Mouse (Mus musculus) limb, embryonic 13.5 days (tissue): ENCODE results near the gene Barhl1. TPM values are rescaled to one million over a fixed set of nuclear protein-coding genes. Genes with fewer than 3 reads are reported as not detected.

Experiments used
- ATAC-seq: fragments of 200-750 bp; cut with Nextera tagmentation; 2 replicates; pipeline ENCODE4 v1.8.0; 2017; ENCODE audit warnings: low read depth, moderate number of reproducible peaks, moderate TSS enrichment; ENCODE audit not compliant: low FRiP score
- H3K27ac ChIP-seq: fragments of 300-500 bp; sonication (generic); 2 replicates; pipeline ENCODE4 v1.5.1; 2015; ENCODE audit warnings: inconsistent platforms, mild to moderate bottlenecking, moderate library complexity
- H3K27me3 ChIP-seq: fragments of 300-500 bp; sonication (generic); 2 replicates; pipeline ENCODE4 v1.6.1; 2015; ENCODE audit warnings: mild to moderate bottlenecking, inconsistent platforms
- H3K36me3 ChIP-seq: fragments of 300-500 bp; sonication (generic); 2 replicates; pipeline ENCODE4 v1.6.1; 2015; ENCODE audit warnings: inconsistent platforms, mild to moderate bottlenecking, moderate library complexity
- H3K4me1 ChIP-seq: fragments of 300-500 bp; sonication (generic); 2 replicates; pipeline ENCODE4 v1.6.1; 2015; ENCODE audit warnings: inconsistent platforms
- H3K4me2 ChIP-seq: fragments of 300-500 bp; sonication (generic); replicated peaks from 2 replicates; pipeline ENCODE4 v1.6.1; 2015; ENCODE audit warnings: inconsistent platforms, mild to moderate bottlenecking, moderate library complexity
- H3K4me3 ChIP-seq: fragments of 300-500 bp; sonication (generic); 2 replicates; pipeline ENCODE4 v1.5.1; 2015; ENCODE audit warnings: moderate library complexity, mild to moderate bottlenecking, inconsistent platforms
- H3K9ac ChIP-seq: fragments of 300-500 bp; sonication (generic); 2 replicates; pipeline ENCODE4 v1.6.1; 2015; ENCODE audit warnings: mild to moderate bottlenecking, inconsistent platforms
- H3K9me3 ChIP-seq: fragments of 300-500 bp; sonication (generic); 2 replicates; pipeline ENCODE4 v1.6.1; 2016; ENCODE audit warnings: inconsistent platforms
- WGBS: fragments of 180-500 bp; shearing (Covaris S2); methylation state at CpG from one replicate; pipeline ENCODE4 v1.1.7; 2015; 5-methylcytosine and 5-hydroxymethylcytosine counted together
- polyA plus RNA-seq: library from polyadenylated mRNA; unstranded; fragments of >200 nt; fragmentation: Nextera tagmentation; extraction: Ambion mirVana; gene quantifications from 2 replicates; pipeline ENCODE4 v1.2.1, GENCODE M21; 2015

The Barhl1 gene
- polyA plus RNA-seq, 1 experiment from 2014 or later, result 0.06 TPM

DNA sequence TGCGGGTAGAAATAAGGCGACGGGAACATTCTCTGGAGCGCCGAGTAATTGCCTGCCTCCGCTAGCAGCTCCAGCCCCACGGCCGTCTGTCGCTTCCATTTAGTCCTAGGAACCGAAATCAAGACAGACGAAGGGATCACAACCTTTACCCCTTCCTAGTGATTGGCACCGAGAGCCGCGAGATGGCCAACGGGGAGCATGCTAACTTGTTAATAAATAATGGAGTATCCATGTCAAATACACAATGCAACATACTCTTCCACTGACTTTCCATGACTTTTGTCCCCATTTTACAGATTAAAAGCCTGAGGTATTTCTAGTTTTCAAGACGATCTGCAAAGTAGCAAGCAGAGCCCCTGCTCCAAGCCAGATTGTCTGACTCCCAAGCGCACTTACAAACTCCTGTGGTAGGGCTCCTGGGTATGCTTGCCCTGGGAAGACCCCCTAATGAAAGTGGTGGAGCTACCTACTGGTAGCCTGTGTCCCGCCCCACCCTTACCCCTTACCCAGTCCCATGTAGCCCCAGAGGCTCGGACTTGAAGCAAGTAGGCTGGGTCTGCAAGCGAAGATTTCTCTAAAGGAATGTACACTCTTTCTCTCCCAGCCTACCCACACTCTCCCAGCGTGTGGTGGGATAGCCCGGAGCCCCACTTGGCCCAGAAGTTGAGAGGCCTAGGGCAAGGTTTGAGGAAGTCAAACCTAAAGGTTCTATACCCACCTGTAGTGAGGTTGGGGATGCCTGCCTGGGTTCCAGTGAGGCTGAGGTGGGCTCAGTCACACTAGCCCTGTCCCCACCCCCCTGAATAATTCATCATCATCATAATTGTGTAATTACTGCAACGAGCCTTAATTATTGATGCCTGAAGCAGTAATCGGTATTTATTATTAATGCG, 6.4 kb downstream of the Barhl1 start:
- Histone ChIP-seq H3K36me3 (peaks cover 12% of the 10 kb centered on the region), H3K27ac (no peak overlapping the region), H3K4me3 (no peak overlapping the region), H3K9me3 (no peaks in the 10 kb centered on the region), H3K4me2 (no peak overlapping the region), H3K4me1 (peaks cover 20% of the 10 kb centered on the region), H3K27me3 (peaks cover 96% of the 10 kb centered on the region), H3K9ac (no peak overlapping the region)
- ATAC-seq, result no peak
- WGBS, result 5% methylated on average over 25 of the region's 25 CpGs

GRCm38 (mm10) chr2:28909186-28909817, 7.2 kb downstream of the Barhl1 start:
- no peak for ATAC-seq
- Histone ChIP-seq H3K4me3 (peak overlapping the region; percentile 10; the same call in 1 of the 2 replicates), H3K27me3 (peaks cover 89% of the 10 kb centered on the region), H3K4me1 (peaks cover 20% of the 10 kb centered on the region), H3K9me3 (no peaks in the 10 kb centered on the region), H3K9ac (no peak overlapping the region), H3K36me3 (peaks cover 19% of the 10 kb centered on the region), H3K27ac (no peak overlapping the region), H3K4me2 (peak overlapping the region; percentile 44; the same call in 1 of the 2 replicates)
- 1% methylated on average over 38 of the region's 41 CpGs for WGBS

DNA sequence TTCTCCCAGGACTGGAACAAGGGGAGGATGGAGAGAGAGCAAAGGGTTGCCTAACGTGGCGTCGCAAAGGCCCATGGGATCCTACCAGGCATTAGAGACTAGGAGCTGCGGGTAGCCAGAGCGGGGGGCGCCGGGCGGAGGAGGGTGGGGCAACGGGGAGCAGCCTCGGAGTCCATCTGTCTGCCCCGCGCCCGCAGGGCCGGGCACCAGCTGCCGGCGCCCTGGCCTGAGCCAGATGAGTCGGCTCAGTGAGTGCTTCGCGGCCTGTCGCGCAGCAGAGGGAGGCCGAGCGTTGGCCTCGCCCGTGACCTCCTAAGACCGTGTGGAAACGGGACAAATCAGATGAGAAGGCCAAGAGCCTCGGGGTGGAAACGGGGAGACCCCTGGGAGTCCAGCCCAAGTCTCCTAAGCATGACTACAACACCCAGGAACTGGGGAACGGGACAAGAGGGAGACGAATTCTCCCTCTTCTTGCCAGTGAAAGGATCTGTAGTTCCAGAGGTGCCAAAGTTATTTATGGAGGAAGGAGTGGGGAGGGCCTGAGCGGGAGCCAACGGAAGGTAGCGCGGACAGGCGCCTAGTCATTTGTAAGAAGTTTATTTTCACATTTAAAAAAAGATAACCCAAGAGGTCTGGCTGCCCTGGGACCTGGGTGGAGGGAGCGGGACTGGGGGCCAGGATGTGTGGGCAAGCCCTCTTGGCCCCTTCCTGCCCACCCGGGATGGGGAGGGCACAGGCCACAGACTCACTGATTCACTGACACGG, 7.9 kb downstream of the Barhl1 start:
- no peak for ATAC-seq
- H3K36me3 ChIP-seq, result peaks cover 26% of the 10 kb centered on the region
- no peaks in the 10 kb centered on the region for H3K9me3 ChIP-seq
- H3K9ac ChIP-seq, result 0 out of 2 replicates have a peak overlapping the region, but pooled peaks have one; percentile 13
- peaks cover 82% of the 10 kb centered on the region for H3K27me3 ChIP-seq
- H3K27ac ChIP-seq, result no peak overlapping the region
- peak overlapping the region; percentile 26 for H3K4me3 ChIP-seq
- peak overlapping the region; percentile 44 for H3K4me2 ChIP-seq
- 1% methylated on average over 39 of the region's 39 CpGs for WGBS
- peaks cover 20% of the 10 kb centered on the region for H3K4me1 ChIP-seq

DNA sequence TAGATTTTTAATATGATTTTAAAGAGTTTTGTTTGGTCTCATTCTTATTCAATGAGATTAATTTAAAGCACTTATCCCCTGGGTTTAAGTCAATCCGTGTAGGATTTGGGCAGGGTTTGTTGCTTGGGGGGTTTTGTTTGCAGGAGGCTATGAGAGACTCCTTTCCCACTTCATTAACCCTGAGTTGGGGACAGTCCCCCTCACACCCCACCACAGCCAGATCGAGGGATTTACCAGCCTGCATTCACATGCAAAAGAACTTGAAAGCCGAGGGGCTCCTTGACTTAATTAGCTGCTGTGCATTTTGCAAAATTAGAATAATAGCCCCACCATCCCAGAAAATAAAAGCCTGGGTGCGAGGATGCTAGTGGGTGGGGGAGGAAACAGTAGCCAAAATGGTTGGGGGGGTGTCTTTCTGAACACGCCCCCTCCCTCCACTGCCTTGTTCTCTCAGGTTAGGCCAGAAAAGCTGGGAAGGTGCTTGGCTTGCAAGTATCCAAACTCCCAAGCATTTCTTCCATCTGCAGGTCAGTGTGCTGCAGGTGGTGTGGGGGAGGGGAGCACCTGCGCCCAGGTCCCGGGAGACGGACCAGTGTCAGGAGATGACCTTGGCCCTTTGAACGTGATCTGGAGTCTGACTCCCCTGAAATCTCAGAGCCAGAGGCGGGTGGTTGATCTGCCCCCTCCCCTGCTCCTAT, 8.6 kb downstream of the Barhl1 start:
- Histone ChIP-seq H3K4me2 (peak overlapping the region; percentile 44), H3K4me1 (peaks cover 20% of the 10 kb centered on the region), H3K27me3 (peaks cover 74% of the 10 kb centered on the region), H3K36me3 (peaks cover 28% of the 10 kb centered on the region), H3K4me3 (peak overlapping the region; percentile 26), H3K27ac (no peak overlapping the region), H3K9ac (no peak overlapping the region), H3K9me3 (no peaks in the 10 kb centered on the region)
- no peak for ATAC-seq
- 3% methylated on average over 10 of the region's 10 CpGs for WGBS

DNA sequence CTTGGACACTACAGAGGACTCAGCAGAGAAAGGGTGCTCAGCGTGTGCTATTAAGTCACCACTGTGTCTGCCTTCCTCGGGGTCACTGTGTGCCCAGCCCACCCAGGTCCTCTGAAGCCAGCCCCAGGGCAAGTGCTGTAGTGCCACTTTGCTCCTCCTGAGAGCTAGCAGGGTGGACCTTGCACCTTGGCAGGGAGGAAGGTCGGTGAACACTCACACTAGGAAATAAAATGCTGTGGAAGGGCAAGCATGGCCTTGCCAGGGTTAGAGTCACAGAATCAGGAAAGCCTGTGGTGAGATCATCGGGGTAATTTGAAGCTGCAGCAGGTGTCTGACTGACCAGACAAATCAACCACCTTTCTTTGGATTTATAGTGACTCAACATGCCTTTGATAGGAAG, 10.9 kb downstream of the Barhl1 start:
- Histone ChIP-seq H3K4me1 (peaks cover 14% of the 10 kb centered on the region), H3K27me3 (peaks cover 51% of the 10 kb centered on the region), H3K9ac (no peak overlapping the region), H3K4me3 (no peak overlapping the region), H3K36me3 (peaks cover 37% of the 10 kb centered on the region), H3K9me3 (no peaks in the 10 kb centered on the region), H3K4me2 (no peak overlapping the region), H3K27ac (no peak overlapping the region)
- WGBS, result 74% methylated on average over 4 of the region's 4 CpGs
- ATAC-seq, result no peak

DNA sequence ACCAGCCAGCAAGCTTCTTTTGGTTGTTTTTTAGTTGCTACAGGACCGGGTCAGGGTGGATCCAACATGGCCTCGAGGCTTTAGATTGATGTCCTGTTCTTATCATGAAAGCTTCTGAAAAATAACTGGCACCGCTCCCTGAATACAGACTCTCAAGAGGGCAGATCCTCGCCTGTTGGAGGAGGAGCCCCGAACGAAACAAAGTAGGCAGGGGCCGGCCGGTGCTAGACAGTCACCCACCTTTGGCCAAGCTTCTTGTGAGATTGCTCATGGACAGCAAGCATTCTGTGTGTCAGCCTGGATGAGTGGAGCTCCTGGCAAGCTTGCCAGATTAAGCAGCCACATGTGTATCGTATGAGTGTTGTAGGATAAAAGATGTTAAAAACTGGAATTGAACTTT, 11.7 kb downstream of the Barhl1 start:
- no peak overlapping the region for H3K9ac ChIP-seq
- ATAC-seq, result no peak
- WGBS, result 91% methylated on average over 9 of the region's 9 CpGs
- H3K36me3 ChIP-seq, result peaks cover 45% of the 10 kb centered on the region
- no peaks in the 10 kb centered on the region for H3K9me3 ChIP-seq
- no peak overlapping the region for H3K27ac ChIP-seq
- H3K4me3 ChIP-seq, result no peak overlapping the region
- H3K4me1 ChIP-seq, result peaks cover 14% of the 10 kb centered on the region
- H3K4me2 ChIP-seq, result no peak overlapping the region
- H3K27me3 ChIP-seq, result peaks cover 44% of the 10 kb centered on the region

- no peak overlapping the region for H3K4me3 ChIP-seq
- H3K4me1 ChIP-seq, result peaks cover 11% of the 10 kb centered on the region
- no peak overlapping the region for H3K27ac ChIP-seq
- WGBS, result 87% methylated on average over 5 of the region's 5 CpGs
- H3K9ac ChIP-seq, result no peak overlapping the region
- no peaks in the 10 kb centered on the region for H3K9me3 ChIP-seq
- peaks cover 51% of the 10 kb centered on the region for H3K36me3 ChIP-seq
- ATAC-seq, result no peak
- peaks cover 35% of the 10 kb centered on the region for H3K27me3 ChIP-seq
- no peak overlapping the region for H3K4me2 ChIP-seq
Measured at GRCm38 (mm10) chr2:28903871-28904270, 12.6 kb downstream of the Barhl1 start.

DNA sequence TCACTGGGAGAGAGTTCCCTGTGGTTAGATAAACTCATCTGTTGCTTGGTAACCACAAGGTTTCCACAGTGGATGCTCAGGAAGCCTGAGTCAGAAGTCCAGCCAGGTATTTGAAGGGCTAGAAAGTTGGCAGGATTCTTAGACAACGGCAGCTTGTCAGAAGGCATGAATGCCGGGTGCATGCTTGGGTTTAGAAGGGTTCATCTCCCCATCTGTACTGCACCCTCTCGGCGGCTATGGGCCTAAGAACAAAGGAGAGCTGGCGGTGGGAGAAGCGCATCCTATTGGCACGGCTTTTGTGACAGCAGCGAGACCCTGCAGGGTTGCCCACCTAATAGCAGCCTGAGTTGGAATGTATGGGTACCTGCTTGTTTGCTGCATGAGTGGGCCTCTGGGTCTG, 14.2 kb downstream of the Barhl1 start:
- WGBS, result 94% methylated on average over 8 of the region's 8 CpGs
- Histone ChIP-seq H3K9ac (no peak overlapping the region), H3K27me3 (peaks cover 19% of the 10 kb centered on the region), H3K27ac (no peak overlapping the region), H3K36me3 (peaks cover 59% of the 10 kb centered on the region), H3K4me3 (no peak overlapping the region), H3K4me1 (no peaks in the 10 kb centered on the region), H3K9me3 (no peaks in the 10 kb centered on the region), H3K4me2 (no peak overlapping the region)
- no peak for ATAC-seq

GRCm38 (mm10) chr2:28897340-28897899, 19.0 kb downstream of the Barhl1 start:
- Histone ChIP-seq H3K9me3 (no peaks in the 10 kb centered on the region), H3K27ac (no peak overlapping the region), H3K4me3 (no peak overlapping the region), H3K9ac (no peak overlapping the region), H3K27me3 (no peaks in the 10 kb centered on the region), H3K4me2 (no peak overlapping the region), H3K4me1 (no peaks in the 10 kb centered on the region), H3K36me3 (peaks cover 74% of the 10 kb centered on the region)
- 84% methylated on average over 4 of the region's 4 CpGs for WGBS
- ATAC-seq, result no peak

DNA sequence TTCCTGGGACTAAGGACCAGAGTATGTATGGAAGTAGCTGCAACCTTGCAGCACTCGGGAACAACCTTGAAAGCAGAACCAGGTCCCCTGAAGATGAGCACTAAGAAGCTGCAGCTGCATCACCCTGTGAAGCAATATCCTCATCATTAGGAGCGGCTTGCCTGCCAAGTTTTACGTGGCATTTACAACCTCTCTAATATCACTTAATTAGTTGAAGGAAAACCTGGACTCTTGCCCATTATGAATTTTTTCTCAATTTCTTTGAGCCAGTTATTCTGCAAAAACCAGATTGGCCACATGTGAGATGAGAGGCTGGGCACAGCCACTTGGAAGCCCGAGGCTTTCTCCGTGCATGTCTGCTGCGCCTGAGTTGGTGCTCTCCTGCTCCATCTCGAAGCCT, 20.6 kb downstream of the Barhl1 start:
- H3K9me3 ChIP-seq, result no peaks in the 10 kb centered on the region
- no peak overlapping the region for H3K4me2 ChIP-seq
- peaks cover 81% of the 10 kb centered on the region for H3K36me3 ChIP-seq
- no peak overlapping the region for H3K27ac ChIP-seq
- H3K4me3 ChIP-seq, result no peak overlapping the region
- H3K4me1 ChIP-seq, result no peaks in the 10 kb centered on the region
- no peak overlapping the region for H3K9ac ChIP-seq
- 74% methylated on average over 7 of the region's 7 CpGs for WGBS
- H3K27me3 ChIP-seq, result no peaks in the 10 kb centered on the region
- no peak for ATAC-seq

DNA sequence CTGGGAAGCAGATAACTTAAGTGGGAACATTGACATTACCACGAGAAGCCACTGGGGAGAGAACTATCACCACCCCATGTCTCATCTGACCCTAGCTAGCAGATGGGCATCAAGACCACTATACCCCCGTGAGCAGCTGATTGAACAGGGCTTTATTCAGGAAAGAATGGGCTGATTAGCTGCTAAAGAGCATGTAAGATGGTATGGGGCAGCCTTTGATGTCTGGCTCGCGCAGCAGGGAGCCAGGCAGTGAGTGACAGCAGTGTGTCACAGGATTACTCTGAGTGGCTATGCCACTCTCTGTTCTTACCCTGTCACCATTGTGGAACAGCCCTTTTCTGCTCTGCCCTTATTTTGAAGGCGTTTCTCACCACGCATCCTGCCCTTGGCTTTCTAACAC, 22.9 kb downstream of the Barhl1 start:
- H3K4me3 ChIP-seq, result no peak overlapping the region
- H3K36me3 ChIP-seq, result peaks cover 83% of the 10 kb centered on the region
- ATAC-seq, result no peak
- H3K4me2 ChIP-seq, result no peak overlapping the region
- no peaks in the 10 kb centered on the region for H3K27me3 ChIP-seq
- H3K27ac ChIP-seq, result no peak overlapping the region
- no peak overlapping the region for H3K9ac ChIP-seq
- H3K4me1 ChIP-seq, result no peaks in the 10 kb centered on the region
- no peaks in the 10 kb centered on the region for H3K9me3 ChIP-seq
- WGBS, result 67% methylated on average over 6 of the region's 6 CpGs
